Mouse (Mus musculus): ENCODE measurements around the gene Asb11. TPM values are rescaled to one million over a fixed set of nuclear protein-coding genes. Genes with fewer than 3 reads are reported as not detected.

Asb11 gene
- polyA plus RNA-seq, 1 experiment = not detected

GRCm38 (mm10) chrX:164419471-164419939, 17.3 kb upstream of the Asb11 start, which contains the start of gene Piga:
Gene Piga, plus strand, starts transcription at chrX:164419787.
- H3K27me3 ChIP-seq (ENCODE audit: control insufficient read depth) = no peaks in the 10 kb centered on the region
- no peak for TF ChIP-seq TAL1 (IDR thresholded peaks at IDR 0.05; ENCODE audit: low read length)
- no peak for TF ChIP-seq GATA1 (IDR thresholded peaks at IDR 0.05; ENCODE audit: low read length)
- peaks cover 29% of the 10 kb centered on the region for H3K36me3 ChIP-seq (ENCODE audit: control insufficient read depth)
- H3K9me3 ChIP-seq (ENCODE audit: control insufficient read depth, low read length) = no peaks in the 10 kb centered on the region
- H3K4me3 ChIP-seq (replicated peaks) = peak within 1 kb of the TSS; percentile 88
- peaks cover 43% of the 10 kb centered on the region for H3K4me1 ChIP-seq (ENCODE audit: control insufficient read depth)

- Histone ChIP-seq H3K36me3 (ENCODE audit: control insufficient read depth) (peaks cover 30% of the 10 kb centered on the region), H3K9me3 (ENCODE audit: control insufficient read depth, low read length) (no peaks in the 10 kb centered on the region), H3K4me3 (replicated peaks) (peak overlapping the region; percentile 88), H3K27me3 (ENCODE audit: control insufficient read depth) (no peaks in the 10 kb centered on the region), H3K4me1 (ENCODE audit: control insufficient read depth) (peaks cover 46% of the 10 kb centered on the region)
- TF ChIP-seq GATA1 (IDR thresholded peaks at IDR 0.05; ENCODE audit: low read length) = no peak
- TF ChIP-seq TAL1 (IDR thresholded peaks at IDR 0.05; ENCODE audit: low read length) = no peak
Measured at GRCm38 (mm10) chrX:164419955-164420354, 16.8 kb upstream of the Asb11 start.

GRCm38 (mm10) chrX:164420518-164420917, 16.3 kb upstream of the Asb11 start:
- Histone ChIP-seq H3K4me3 (replicated peaks) (peak overlapping the region; percentile 88), H3K9me3 (ENCODE audit: control insufficient read depth, low read length) (no peaks in the 10 kb centered on the region), H3K27me3 (ENCODE audit: control insufficient read depth) (no peaks in the 10 kb centered on the region), H3K4me1 (ENCODE audit: control insufficient read depth) (peaks cover 52% of the 10 kb centered on the region), H3K36me3 (ENCODE audit: control insufficient read depth) (peaks cover 35% of the 10 kb centered on the region)
- no peak for TF ChIP-seq TAL1 (IDR thresholded peaks at IDR 0.05; ENCODE audit: low read length)
- TF ChIP-seq GATA1 (IDR thresholded peaks at IDR 0.05; ENCODE audit: low read length) = no peak

GRCm38 (mm10) chrX:164424821-164425220, 12.0 kb upstream of the Asb11 start:
- peak overlapping the region; percentile 37 for H3K4me3 ChIP-seq (replicated peaks)
- H3K4me1 ChIP-seq (ENCODE audit: control insufficient read depth) = peaks cover 52% of the 10 kb centered on the region
- H3K36me3 ChIP-seq (ENCODE audit: control insufficient read depth) = peaks cover 77% of the 10 kb centered on the region
- TF ChIP-seq TAL1 (IDR thresholded peaks at IDR 0.05; ENCODE audit: low read length) (no peak), GATA1 (IDR thresholded peaks at IDR 0.05; ENCODE audit: low read length) (peak; percentile 5; the same call in 1 of the 2 replicates)
- H3K9me3 ChIP-seq (ENCODE audit: control insufficient read depth, low read length) = no peaks in the 10 kb centered on the region
- no peaks in the 10 kb centered on the region for H3K27me3 ChIP-seq (ENCODE audit: control insufficient read depth)

- Histone ChIP-seq H3K4me1 (ENCODE audit: control insufficient read depth) (peaks cover 42% of the 10 kb centered on the region), H3K36me3 (ENCODE audit: control insufficient read depth) (peaks cover 94% of the 10 kb centered on the region), H3K9me3 (ENCODE audit: control insufficient read depth, low read length) (no peaks in the 10 kb centered on the region), H3K4me3 (replicated peaks) (no peak overlapping the region), H3K27me3 (ENCODE audit: control insufficient read depth) (no peaks in the 10 kb centered on the region)
- TF ChIP-seq GATA1 (IDR thresholded peaks at IDR 0.05; ENCODE audit: low read length) = no peak
- no peak for TF ChIP-seq TAL1 (IDR thresholded peaks at IDR 0.05; ENCODE audit: low read length)
Measured at GRCm38 (mm10) chrX:164427295-164427694, 9.5 kb upstream of the Asb11 start.

- TF ChIP-seq TAL1 (IDR thresholded peaks at IDR 0.05; ENCODE audit: low read length) (no peak), GATA1 (IDR thresholded peaks at IDR 0.05; ENCODE audit: low read length) (no peak)
- Histone ChIP-seq H3K27me3 (ENCODE audit: control insufficient read depth) (no peaks in the 10 kb centered on the region), H3K9me3 (ENCODE audit: control insufficient read depth, low read length) (no peaks in the 10 kb centered on the region), H3K36me3 (ENCODE audit: control insufficient read depth) (peaks cover 93% of the 10 kb centered on the region), H3K4me3 (replicated peaks) (no peak overlapping the region), H3K4me1 (ENCODE audit: control insufficient read depth) (peaks cover 38% of the 10 kb centered on the region)
Measured at GRCm38 (mm10) chrX:164428224-164428623, 8.6 kb upstream of the Asb11 start.

- Histone ChIP-seq H3K9me3 (ENCODE audit: control insufficient read depth, low read length) (no peaks in the 10 kb centered on the region), H3K4me1 (ENCODE audit: control insufficient read depth) (peaks cover 18% of the 10 kb centered on the region), H3K36me3 (ENCODE audit: control insufficient read depth) (peaks cover 94% of the 10 kb centered on the region), H3K4me3 (replicated peaks) (no peak overlapping the region), H3K27me3 (ENCODE audit: control insufficient read depth) (no peaks in the 10 kb centered on the region)
- TF ChIP-seq GATA1 (IDR thresholded peaks at IDR 0.05; ENCODE audit: low read length) (no peak), TAL1 (IDR thresholded peaks at IDR 0.05; ENCODE audit: low read length) (no peak)
Measured at GRCm38 (mm10) chrX:164430621-164431020, 6.2 kb upstream of the Asb11 start.

GRCm38 (mm10) chrX:164431133-164431532, 5.7 kb upstream of the Asb11 start:
- Histone ChIP-seq H3K36me3 (ENCODE audit: control insufficient read depth) (peaks cover 92% of the 10 kb centered on the region), H3K4me1 (ENCODE audit: control insufficient read depth) (peaks cover 13% of the 10 kb centered on the region), H3K4me3 (replicated peaks) (no peak overlapping the region), H3K9me3 (ENCODE audit: control insufficient read depth, low read length) (no peaks in the 10 kb centered on the region), H3K27me3 (ENCODE audit: control insufficient read depth) (no peaks in the 10 kb centered on the region)
- TF ChIP-seq GATA1 (IDR thresholded peaks at IDR 0.05; ENCODE audit: low read length) (no peak), TAL1 (IDR thresholded peaks at IDR 0.05; ENCODE audit: low read length) (no peak)

GRCm38 (mm10) chrX:164431541-164431940, 5.3 kb upstream of the Asb11 start:
- H3K36me3 ChIP-seq (ENCODE audit: control insufficient read depth) = peaks cover 88% of the 10 kb centered on the region
- H3K9me3 ChIP-seq (ENCODE audit: control insufficient read depth, low read length) = no peaks in the 10 kb centered on the region
- H3K4me1 ChIP-seq (ENCODE audit: control insufficient read depth) = peaks cover 10% of the 10 kb centered on the region
- no peaks in the 10 kb centered on the region for H3K27me3 ChIP-seq (ENCODE audit: control insufficient read depth)
- no peak for TF ChIP-seq TAL1 (IDR thresholded peaks at IDR 0.05; ENCODE audit: low read length)
- no peak for TF ChIP-seq GATA1 (IDR thresholded peaks at IDR 0.05; ENCODE audit: low read length)
- H3K4me3 ChIP-seq (replicated peaks) = no peak overlapping the region

- Histone ChIP-seq H3K4me3 (replicated peaks) (no peak overlapping the region), H3K9me3 (ENCODE audit: control insufficient read depth, low read length) (no peaks in the 10 kb centered on the region), H3K27me3 (ENCODE audit: control insufficient read depth) (no peaks in the 10 kb centered on the region), H3K4me1 (ENCODE audit: control insufficient read depth) (peaks cover 8% of the 10 kb centered on the region), H3K36me3 (ENCODE audit: control insufficient read depth) (peaks cover 79% of the 10 kb centered on the region)
- TF ChIP-seq GATA1 (IDR thresholded peaks at IDR 0.05; ENCODE audit: low read length) (no peak), TAL1 (IDR thresholded peaks at IDR 0.05; ENCODE audit: low read length) (no peak)
Measured at GRCm38 (mm10) chrX:164432682-164433081, 4.1 kb upstream of the Asb11 start.

Data from erythroblast, embryonic 14.5 days (primary cell).